Mouse (Mus musculus) heart, postnatal 36 days (tissue): Measurements from ENCODE around the gene Nckipsd. TPM values are rescaled to one million over a fixed set of nuclear protein-coding genes. Genes with fewer than 3 reads are reported as not detected.
A peak's percentile ranks its signal among the peaks of the same experiment; 100 is the strongest.

ENCODE experiments used
- DNase-seq, 2 experiments: peaks; one replicate each; pipeline ENCODE4 v3.0.0; 2021 to 2022
- intact Hi-C: fragments of 180-260 bp; cut with DNase I; formaldehyde crosslinking; loops from one replicate; pipeline ENCODE4 v1.15.1; 2025
- total RNA-seq, 2 experiments: library from RNA; stranded (reverse); gene quantifications; 2 replicates each; pipeline ENCODE4 v1.2.3; 2021

The Nckipsd gene
- total RNA-seq, 2 experiments from 2014 or later, result 7.2 to 9.4 TPM

DNA sequence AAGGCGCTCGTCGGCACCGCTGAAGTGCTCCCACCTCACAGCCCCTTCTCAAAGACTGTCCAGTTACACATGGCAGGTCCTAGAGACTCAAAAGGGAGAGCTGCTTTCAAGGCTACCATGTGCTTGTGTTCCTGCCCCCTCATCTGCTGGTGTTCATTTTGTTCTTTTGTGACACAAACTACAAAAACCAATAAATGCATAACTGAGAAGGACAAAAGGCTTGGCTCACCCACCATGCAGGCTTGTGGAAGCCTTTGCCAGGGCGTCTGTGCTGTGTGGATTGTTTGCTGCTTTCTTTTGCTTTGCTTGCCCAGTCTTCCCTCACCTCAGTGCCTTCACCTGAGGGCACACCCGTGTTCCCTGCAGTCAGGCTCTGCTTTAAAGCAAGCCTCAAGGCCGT lies 10.7 kb upstream of the Nckipsd start:
- DNase-seq, result no peak
- intact Hi-C loops, result no loop called here

DNA sequence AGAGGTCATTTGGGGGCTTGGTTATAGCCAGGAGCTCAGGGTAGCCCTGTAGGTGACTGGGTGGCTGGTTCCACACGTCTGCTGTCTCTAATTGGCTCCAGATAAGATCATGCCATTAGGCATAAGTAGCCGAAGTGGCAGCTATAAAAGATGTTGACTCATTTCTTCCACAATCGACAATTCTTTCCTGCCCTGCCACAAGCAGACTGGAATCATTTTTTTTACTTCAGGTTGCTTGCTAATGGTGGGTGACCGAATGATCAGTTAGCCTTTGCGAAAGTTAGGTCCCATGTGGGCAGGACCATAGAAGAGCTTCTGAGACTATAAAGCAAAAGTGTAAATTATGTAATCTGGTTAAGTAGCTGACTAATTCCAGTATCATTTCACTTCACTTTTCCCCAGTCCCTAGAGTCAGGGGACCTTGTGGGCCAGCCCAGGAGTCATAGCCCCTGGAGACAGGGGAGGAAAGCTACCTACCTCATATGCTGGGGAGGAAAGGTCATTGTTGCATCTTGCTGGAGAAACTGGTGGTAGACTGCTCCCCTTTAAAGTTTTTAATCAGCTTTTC lies 9.6 kb upstream of the Nckipsd start:
- intact Hi-C loops, result no loop called here
- DNase-seq, result no peak

DNA sequence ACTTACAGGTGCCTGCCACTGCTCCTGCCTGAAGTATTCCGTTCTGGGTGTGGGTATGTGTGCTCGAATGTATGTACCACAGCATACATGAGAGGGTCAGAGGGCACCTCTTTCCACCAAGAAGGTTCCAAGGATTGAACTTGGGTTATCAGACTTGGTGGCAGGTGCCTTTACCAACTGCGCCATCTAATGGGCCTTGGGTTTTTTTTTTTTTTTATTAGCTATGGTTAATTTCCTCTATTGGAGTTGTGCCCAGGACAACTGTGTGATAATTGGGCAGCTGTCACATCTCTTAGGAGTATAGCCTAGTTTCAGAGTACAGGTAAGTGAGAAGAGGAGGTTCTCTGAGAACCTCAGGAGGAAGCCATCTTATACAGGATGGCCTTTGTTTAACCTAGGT lies 8.6 kb upstream of the Nckipsd start:
- no peak for DNase-seq
- intact Hi-C loops, result no loop called here

DNA sequence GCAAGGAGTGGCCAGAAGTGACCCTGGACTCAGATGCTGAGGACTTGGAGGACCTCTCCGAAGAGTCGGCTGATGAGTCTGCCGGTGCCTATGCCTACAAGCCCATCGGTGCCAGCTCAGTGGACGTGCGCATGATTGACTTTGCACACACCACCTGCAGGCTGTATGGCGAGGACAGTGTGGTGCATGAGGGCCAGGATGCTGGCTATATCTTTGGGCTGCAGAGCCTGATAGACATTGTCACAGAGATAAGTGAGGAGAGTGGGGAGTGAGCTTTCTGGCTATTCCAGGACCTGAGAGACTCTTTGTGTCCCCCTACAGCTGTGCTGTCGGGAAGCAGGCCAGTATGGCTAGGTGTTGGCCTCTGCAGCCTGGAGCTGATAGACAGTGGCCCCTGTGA lies 2.4 kb upstream of the Nckipsd start:
- intact Hi-C loops, result loop anchor here (5.0 kb wide), 1 partner anchor 48 kb away; no protein-coding TSS in a partner anchor
- no peak for DNase-seq

DNA sequence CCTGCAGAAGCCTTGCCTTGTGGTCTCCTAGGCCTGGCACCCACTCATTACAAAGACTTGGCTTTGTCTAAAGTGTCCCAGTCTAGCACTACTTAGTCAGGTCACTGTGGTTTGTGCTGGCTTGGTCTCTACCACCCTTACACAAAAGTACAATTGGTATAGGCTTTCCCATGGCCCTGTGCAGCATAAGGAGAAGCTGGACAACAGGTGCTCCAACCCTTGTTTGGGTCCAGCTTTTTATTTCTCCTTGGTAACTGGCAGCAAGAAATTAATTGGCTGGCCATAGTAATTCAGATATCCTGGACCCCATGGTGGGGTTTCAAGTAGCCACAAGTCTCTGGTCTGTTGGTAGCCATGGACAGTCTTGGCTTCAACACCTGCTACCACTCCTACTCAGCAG lies 1.8 kb upstream of the Nckipsd start:
- intact Hi-C loops, result loop anchor here (5.0 kb wide), 1 partner anchor 49 kb away; no protein-coding TSS in a partner anchor
- no peak for DNase-seq

DNA sequence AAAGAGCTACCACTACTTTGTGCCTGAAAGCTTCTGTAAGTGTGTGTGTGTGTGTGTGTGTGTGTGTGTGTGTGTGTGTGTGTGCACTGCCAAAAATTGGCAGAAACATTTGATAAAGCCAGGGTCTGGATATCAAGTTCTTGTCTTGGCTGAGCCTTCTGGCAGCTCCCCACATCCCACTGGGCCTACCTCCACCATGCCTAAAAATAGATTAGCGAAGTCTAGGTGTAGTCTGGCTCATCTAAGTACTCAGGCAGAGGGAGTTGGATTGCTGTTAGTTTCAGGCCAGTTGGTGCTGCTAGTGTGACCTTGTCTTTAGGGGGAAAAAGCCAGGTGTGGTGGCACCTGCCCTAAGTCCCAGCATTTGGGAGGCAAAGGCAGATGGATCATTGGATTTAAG lies 1.3 kb upstream of the Nckipsd start:
- intact Hi-C loops, result loop anchor here (1.0 to 5.0 kb wide), 2 partner anchors 23 to 50 kb away; no protein-coding TSS in a partner anchor
- peak; percentile 31 to 44 for DNase-seq

DNA sequence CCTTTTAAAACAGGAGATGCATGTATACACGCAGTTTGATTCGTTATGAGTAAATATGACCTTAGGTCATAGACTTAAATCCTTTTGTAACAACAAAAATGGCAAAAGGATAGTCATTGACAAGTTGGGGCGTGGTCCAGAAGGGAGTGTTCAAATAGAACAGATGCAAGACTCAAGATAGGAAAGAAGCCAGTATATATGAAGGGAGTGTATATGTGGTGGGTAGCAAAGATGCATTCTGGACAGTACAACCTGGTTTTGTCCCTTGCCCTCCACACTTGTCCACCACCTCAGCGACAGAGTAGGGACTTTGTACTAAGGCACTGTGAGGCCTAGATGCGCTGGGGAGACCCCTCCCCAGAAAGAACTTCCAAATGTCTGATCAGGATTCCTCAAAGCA lies 494 bp upstream of the Nckipsd start:
- intact Hi-C loops, result loop anchor here (1.0 to 5.0 kb wide), 2 partner anchors 23 to 50 kb away; no protein-coding TSS in a partner anchor
- no peak for DNase-seq

DNA sequence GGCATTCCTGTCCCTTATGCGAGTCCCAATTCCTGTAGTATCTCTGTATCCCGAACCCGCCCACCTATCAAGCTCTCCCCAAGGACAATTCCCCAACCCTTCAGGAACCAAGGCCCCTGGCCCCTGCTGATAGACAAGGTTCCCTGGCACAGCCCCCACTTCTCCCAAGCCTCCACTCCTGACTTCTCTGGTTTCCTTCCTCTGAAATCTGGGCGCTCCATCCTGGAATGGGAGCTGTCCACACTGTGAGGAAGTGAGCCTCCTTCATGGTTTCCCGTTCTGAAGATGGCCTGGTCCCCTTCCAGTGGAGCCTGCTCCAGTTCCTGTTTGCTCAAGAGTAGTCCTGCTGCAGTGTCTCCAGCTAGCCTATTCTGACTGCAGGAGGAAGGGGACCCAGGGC lies 1.0 kb downstream of the Nckipsd start:
- peak; percentile 32 to 44 for DNase-seq
- intact Hi-C loops, result loop anchor here (5.0 kb wide), 1 partner anchor 52 kb away; no protein-coding TSS in a partner anchor

DNA sequence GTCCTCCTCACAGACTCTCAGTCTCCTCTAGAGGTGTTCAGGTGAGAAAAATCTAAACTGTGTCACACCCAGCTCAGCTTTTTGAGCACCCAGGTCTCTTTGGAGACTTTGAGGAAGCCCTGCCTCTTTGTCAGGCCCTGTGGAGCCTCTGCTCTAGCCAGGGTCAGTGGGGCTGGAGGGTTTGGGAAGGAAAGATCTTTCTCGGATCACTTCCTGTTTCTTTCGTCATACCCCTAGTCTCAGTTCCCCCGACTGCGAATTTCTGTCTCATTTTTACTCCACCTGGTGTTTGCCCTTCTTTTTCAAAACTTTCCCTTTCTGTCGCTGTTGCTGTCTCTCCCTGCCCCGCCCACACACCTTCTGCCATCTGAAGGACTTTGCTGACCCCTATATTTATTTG lies 1.6 kb downstream of the Nckipsd start:
- no peak for DNase-seq
- intact Hi-C loops, result loop anchor here (5.0 kb wide), 1 partner anchor 52 kb away; no protein-coding TSS in a partner anchor

DNA sequence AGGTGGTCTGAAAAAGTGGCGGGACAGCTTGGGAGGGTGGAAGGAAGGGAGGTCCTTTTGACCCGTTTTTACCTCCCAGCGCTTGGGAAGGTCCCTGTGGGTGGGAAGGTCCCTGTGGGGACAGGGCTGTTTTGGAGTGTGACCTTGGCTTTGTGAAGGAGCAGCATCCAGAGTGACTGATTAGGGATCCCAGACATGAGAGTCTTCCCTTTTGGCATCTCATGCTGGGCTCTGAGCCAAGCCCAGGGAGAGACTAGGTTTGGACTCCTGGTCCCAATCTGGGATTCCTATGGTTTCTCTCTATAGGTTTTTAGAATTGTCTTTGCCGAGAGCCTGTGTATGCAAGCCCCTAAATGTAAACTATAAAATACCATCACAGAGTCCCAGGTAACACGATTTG lies 2.3 kb downstream of the Nckipsd start:
- DNase-seq, result no peak
- intact Hi-C loops, result no loop called here

DNA sequence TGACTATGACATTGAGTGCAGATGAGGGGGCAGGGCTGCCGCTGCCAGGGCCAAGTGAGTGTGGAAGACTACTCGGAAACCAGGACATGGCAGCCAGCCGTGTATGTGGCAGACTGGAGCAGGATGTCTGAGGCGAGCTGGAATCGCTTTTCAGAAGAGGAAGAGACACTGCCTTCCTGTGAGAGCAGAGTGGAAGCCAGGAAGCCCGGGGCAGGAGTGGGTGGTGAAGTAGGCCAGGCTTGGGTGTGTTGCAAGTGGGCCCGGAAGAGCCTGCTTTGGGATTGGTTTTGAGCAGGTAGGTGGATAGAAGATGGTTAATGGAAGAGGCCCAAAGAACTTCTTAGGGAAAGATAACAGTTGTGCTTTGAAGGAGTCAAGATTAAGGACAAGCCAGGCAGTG lies 7.4 kb downstream of the Nckipsd start:
- DNase-seq, result no peak
- intact Hi-C loops, result no loop called here

DNA sequence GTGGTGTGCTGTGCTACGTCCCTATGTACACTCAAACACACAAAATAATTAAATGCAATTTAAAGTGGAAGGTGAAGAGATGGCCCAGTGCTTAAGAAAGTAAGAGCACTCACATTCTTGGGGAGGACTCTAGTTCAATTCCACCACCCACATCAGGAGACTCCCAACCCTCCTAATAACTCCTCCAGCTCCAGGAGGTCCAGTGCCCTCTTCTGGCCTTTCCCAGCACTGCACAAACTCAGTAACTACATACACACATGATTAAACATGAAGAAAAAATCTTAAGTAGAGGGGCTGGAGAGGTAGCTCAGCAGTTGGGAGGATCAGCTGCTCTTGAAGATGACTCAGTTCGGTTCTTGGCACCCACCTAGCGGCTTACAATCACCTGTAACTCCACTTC lies 11.3 kb downstream of the Nckipsd start:
- DNase-seq, result peak; percentile 59 to 77
- intact Hi-C loops, result loop anchor here (1.0 kb wide), 1 partner anchor 66 kb away; no protein-coding TSS in a partner anchor

DNA sequence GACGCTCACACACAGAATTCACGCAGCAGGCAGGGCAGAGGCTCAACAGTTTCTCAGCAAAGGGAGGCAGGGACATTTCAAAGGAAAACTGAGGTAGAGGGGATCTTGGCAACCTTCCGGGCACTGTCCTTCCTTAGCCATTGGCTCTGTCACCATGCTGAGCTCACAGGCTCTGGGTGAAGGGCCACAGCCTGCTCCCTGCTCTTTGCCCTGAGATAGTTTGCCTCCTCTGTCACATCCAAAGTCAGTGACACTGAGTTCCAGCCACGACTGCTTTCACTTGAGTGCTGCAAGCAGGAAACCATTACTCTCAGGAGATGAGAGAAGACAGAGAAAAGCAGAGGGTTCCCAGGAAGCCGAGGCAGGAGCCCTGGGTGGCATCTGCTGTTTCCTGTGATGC lies 11.9 kb downstream of the Nckipsd start:
- intact Hi-C loops, result no loop called here
- no peak for DNase-seq

DNA sequence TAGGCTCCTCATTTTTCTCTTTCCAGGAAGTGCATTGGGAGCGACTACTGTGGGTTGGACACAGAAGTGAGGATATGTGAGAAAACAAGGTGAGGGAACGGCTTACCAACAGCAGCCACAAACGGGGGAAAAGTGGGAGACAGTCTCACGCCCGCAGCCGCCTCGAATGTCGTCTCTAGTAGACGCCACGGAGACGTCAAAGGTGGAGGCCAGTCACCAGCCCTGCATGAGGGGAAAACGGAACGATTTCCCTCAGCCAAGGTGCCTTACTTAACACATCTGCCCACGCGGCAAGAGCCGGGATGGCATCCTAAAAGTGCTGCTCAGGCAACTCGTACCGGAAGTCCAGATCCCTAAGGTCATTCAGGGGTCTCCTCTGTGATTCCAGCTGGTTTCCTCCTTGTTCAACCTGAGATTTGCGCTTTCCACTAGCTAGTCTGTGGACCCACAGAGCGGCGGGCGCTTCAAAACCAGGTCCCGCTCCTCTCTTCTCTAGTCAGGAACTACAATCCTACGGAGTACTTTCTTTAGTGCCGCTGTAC lies 16.0 kb downstream of the Nckipsd start:
- no peak for DNase-seq
- intact Hi-C loops, result no loop called here

DNA sequence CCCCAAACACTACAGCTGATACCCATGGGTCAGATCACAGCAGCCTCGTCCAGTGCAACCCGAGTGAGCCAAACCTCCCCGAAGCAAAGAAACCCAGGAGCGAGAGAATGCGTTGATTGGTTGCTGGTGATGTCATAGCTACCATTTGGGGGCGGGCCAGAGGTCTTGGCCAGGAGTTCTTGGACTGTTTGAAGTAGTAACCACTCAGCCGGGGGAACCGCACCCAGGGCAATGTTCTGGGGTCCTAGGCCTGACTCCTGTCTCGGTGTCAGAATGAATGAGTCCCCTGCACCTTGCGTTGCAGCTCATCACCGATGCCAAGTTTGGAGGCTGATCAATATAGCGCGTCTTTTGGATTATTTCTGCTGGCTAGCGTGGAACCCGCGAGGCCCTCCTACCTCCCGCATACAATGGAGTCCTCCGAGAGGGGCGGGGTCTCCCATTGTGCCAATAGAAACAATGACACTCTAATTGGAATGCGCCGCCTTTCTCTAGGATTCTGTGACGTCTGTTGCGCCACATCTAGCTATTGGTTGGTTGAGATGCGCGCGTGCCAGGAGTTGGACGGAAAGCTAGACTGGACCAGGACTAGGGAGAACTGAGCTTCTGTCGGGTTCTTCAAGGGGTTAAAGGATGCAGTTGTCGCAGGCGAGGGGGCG lies 16.7 kb downstream of the Nckipsd start:
- no peak for DNase-seq
- intact Hi-C loops, result no loop called here

DNA sequence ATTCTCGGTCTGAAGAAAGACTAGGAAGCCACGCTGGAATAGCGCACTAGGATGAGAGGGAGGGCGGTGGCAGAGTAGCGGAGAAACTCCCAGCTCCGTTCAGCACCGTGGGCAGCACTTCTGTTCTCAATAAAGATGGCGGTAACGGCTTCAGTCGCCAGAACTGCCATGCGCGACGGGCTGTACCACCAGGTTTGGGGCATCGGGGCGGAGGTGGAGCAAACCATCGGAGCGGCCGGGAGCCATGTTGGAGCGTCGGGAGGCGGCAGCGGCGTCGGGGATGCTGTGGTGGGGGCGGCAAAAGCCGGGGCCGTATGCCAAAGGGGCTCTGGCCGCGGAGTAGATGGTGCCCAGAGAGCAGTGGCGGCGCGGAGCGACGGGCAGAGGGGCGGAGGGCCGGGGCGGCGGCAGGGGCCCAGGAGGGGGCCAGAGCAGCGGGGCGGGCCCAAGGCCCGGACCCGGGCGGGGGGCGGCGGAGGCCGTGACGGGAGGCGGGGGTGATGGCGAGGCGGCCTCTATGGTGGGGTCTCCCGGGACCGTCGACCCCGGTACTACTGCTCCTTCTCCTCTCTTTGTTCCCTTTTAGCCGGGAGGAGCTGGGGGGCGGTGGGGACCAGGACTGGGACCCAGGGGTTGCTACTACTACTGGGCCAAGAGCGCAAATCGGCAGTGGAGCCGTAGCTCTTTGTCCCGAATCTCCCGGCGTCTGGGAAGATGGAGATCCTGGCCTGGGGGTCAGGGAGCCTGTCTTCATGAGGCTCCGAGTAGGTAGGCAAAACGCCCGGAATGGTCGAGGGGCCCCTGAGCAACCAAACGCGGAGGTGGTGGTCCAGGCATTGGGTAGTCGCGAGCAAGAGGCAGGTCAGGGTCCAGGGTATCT lies 17.9 kb downstream of the Nckipsd start, which contains the start of gene Celsr3:
Gene Celsr3 (plus strand): TSS at position 501 of the 880 bp plus-strand sequence.
- no peak for DNase-seq
- intact Hi-C loops, result no loop called here

DNA sequence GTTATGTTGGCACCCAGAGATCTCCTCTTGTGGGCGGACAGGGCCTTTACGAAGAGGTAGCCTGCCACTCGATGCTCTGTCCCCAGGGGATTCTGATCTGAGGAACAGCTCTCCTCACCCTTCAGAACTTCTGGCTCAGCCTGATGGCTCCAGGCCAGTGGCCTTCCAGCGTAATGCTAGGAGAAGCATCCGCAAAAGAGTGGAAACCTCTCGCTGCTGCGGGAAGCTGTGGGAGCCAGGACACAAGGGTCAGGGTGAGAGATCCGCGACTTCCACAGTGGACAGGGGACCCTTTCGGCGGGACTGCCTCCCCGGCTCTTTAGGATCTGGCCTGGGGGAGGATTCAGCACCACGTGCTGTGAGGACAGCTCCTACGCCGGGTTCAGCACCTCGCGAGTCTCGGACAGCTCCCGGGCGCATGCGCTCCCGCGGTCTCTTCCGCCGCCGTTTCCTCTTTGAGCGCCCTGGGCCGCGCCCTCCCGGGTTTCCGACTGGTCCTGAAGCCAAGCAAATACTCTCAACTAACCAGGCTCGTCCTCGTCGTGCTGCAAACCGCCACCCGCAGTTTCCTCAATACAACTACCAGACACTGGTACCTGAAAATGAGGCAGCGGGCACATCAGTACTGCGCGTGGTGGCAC lies 18.7 kb downstream of the Nckipsd start:
- DNase-seq, result peak; percentile 86 to 88
- intact Hi-C loops, result no loop called here

DNA sequence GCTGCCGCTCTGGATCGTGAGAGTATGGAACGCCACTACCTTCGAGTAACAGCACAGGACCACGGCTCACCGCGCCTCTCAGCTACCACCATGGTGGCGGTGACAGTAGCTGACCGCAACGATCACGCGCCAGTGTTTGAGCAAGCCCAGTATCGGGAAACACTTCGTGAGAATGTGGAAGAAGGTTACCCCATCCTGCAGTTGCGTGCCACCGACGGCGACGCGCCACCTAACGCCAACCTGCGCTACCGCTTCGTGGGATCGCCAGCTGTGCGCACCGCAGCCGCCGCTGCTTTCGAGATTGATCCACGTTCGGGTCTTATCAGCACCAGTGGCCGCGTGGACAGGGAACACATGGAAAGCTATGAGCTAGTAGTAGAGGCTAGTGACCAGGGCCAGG lies 19.3 kb downstream of the Nckipsd start:
- intact Hi-C loops, result no loop called here
- DNase-seq, result no peak

DNA sequence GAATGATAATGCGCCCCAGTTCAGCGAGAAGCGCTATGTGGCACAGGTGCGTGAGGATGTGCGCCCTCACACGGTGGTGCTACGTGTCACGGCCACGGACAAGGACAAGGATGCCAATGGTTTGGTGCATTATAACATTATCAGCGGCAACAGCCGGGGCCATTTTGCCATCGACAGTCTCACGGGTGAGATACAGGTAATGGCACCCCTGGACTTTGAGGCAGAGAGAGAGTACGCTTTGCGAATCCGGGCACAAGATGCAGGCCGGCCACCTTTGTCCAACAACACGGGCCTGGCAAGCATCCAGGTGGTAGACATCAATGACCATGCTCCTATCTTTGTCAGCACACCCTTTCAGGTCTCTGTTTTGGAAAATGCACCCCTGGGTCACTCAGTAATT lies 19.7 kb downstream of the Nckipsd start:
- intact Hi-C loops, result no loop called here
- no peak for DNase-seq

DNA sequence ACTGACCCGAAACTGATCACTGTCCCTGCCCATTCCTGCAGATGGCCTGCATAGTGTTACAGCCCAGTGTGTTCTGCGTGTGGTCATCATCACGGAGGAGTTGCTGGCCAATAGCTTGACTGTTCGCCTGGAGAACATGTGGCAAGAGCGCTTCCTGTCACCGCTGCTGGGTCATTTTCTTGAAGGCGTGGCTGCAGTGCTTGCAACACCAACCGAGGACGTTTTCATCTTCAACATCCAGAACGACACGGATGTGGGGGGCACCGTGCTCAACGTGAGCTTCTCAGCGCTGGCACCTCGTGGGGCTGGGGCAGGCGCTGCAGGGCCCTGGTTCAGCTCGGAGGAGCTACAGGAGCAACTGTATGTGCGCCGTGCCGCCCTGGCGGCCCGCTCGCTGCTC lies 23.5 kb downstream of the Nckipsd start:
- DNase-seq, result no peak
- intact Hi-C loops, result no loop called here
